Mouse (Mus musculus) adrenal gland, adult (tissue): ENCODE data around the gene Snx29.
"Not testable (repeated sequence)": the region's sequence is repeated elsewhere in the genome, so short reads cannot be mapped to it uniquely, and the experiment has no call there.

Experiments
- DNase-seq, 2 experiments: peaks; one replicate each; pipeline ENCODE4 v3.0.0; 2022 to 2023; ENCODE audit warnings: low spot score in 1 of 2; ENCODE audit not compliant: inconsistent age in 2 of 2

Gene Snx29

GRCm38 (mm10) chr16:11359919-11360318 is 37.2 kb downstream of the Snx29 start:
- DNase-seq, result no peak

- not testable (repeated sequence) for DNase-seq
These were observed 37.9 kb downstream of the Snx29 start for GRCm38 (mm10) chr16:11360576-11360975.

- DNase-seq, result no peak
These were observed 42.9 kb downstream of the Snx29 start for GRCm38 (mm10) chr16:11365626-11366025.

- no peak for DNase-seq
These were observed 44.1 kb downstream of the Snx29 start for GRCm38 (mm10) chr16:11366851-11367250.

GRCm38 (mm10) chr16:11368412-11368811 is 45.7 kb downstream of the Snx29 start:
- no peak for DNase-seq

- no peak for DNase-seq
These were observed 46.5 kb downstream of the Snx29 start for GRCm38 (mm10) chr16:11369162-11369561.

- no peak for DNase-seq
These were observed 46.9 kb downstream of the Snx29 start for GRCm38 (mm10) chr16:11369642-11370041.

- DNase-seq, result peak; percentile 35 to 67
These were observed 47.4 kb downstream of the Snx29 start for GRCm38 (mm10) chr16:11370132-11370544.

GRCm38 (mm10) chr16:11379264-11379663 is 56.6 kb downstream of the Snx29 start:
- no peak for DNase-seq

- no peak for DNase-seq
These were observed 57.3 kb downstream of the Snx29 start for GRCm38 (mm10) chr16:11380038-11380437.

- DNase-seq, result no peak
These were observed 58.2 kb downstream of the Snx29 start for GRCm38 (mm10) chr16:11380871-11381270.

- peak in 1 of 2 experiments; percentile 58 for DNase-seq
These were observed 61.7 kb downstream of the Snx29 start for GRCm38 (mm10) chr16:11384361-11384760.

GRCm38 (mm10) chr16:11385150-11385549 is 62.4 kb downstream of the Snx29 start:
- DNase-seq, result no peak

- DNase-seq, result no peak
These were observed 63.1 kb downstream of the Snx29 start for GRCm38 (mm10) chr16:11385798-11386197.

GRCm38 (mm10) chr16:11386221-11386620 is 63.5 kb downstream of the Snx29 start:
- DNase-seq, result no peak

- no peak for DNase-seq
These were observed 65.4 kb downstream of the Snx29 start for GRCm38 (mm10) chr16:11388085-11388484.

- DNase-seq, result no peak
These were observed 66.6 kb downstream of the Snx29 start for GRCm38 (mm10) chr16:11389324-11389723.

- DNase-seq, result no peak
These were observed 73.9 kb downstream of the Snx29 start for GRCm38 (mm10) chr16:11396570-11396969.

- DNase-seq, result no peak
These were observed 76.7 kb downstream of the Snx29 start for GRCm38 (mm10) chr16:11399386-11399785.

- no peak for DNase-seq
These were observed 77.3 kb downstream of the Snx29 start for GRCm38 (mm10) chr16:11399845-11400565.

GRCm38 (mm10) chr16:11400936-11401335 is 78.2 kb downstream of the Snx29 start:
- no peak for DNase-seq

- DNase-seq, result no peak
These were observed 82.5 kb downstream of the Snx29 start for GRCm38 (mm10) chr16:11405193-11405592.

- DNase-seq, result no peak
These were observed 83.5 kb downstream of the Snx29 start for GRCm38 (mm10) chr16:11406201-11406600.
